Comparison of ENCODE assay signal across 17 mouse cellular contexts in genomic region chr12:79961076-79961475, GRCm38 (mm10).
DNase-seq lines count a peak whose midpoint lies in the region; ATAC-seq lines count a peak whose summit lies in the region.
"Had no signal": no experiment of that assay in that cellular context is flagged by ENCODE, and none has a peak within 500 bp of the region (broad histone marks: within the 10 kb centered on the region; RNA-seq: fewer than 3 reads in every experiment).

No protein-coding gene starts in this region.

- no peak overlapping the region for H3K4me2 ChIP-seq in midbrain, embryonic 16.5 days (ENCODE audit: low read length)
- H3K4me2 ChIP-seq: embryonic facial prominence, embryonic 12.5 days; forebrain, embryonic 13.5 days; heart, embryonic 13.5 days had no signal

- no peak for DNase-seq in frontal cortex, postnatal 14 days (ENCODE audit: low spot score in 2 of 2)
- no peak for DNase-seq in midbrain, embryonic 10.5 days (ENCODE audit: low spot score)
- no peak for DNase-seq in embryonic facial prominence, embryonic 10.5 days (ENCODE audit: low spot score)
- DNase-seq in left cerebral cortex, adult 8-10 months (ENCODE audit: low spot score in 2 of 2) = no peak
- DNase-seq: adrenal gland, adult 2 months; adrenal gland, postnatal 25 days; cerebellum, adult 2 months; cerebellum, postnatal 10 days; gastrocnemius, postnatal 14 days had no signal

- H3K27me3 ChIP-seq in midbrain, embryonic 10.5 days (ENCODE audit: low read depth, poor library complexity, severe bottlenecking) = peaks cover 23% of the 10 kb centered on the region
- H3K27me3 ChIP-seq in midbrain, embryonic 16.5 days (ENCODE audit: control insufficient read depth, insufficient read depth, low read depth, low read length) = no peaks in the 10 kb centered on the region
- 0 out of 2 replicates have a peak, but pooled peaks cover 6% of the 10 kb centered on the region for H3K27me3 ChIP-seq in embryonic facial prominence, embryonic 10.5 days (replicated peaks; ENCODE audit: low read depth, poor library complexity, severe bottlenecking)
- H3K27me3 ChIP-seq: embryonic facial prominence, embryonic 12.5 days; forebrain, embryonic 13.5 days; heart, embryonic 13.5 days had no signal

- 0 out of 2 replicates have a peak overlapping the region, but pooled peaks have one; percentile 33 for H3K27ac ChIP-seq in midbrain, embryonic 10.5 days (replicated peaks)
- no peak overlapping the region for H3K27ac ChIP-seq in midbrain, embryonic 16.5 days (ENCODE audit: low read length)
- H3K27ac ChIP-seq in embryonic facial prominence, embryonic 10.5 days (replicated peaks) = peak overlapping the region; percentile 19; the same call in 1 of the 2 replicates
- H3K27ac ChIP-seq: embryonic facial prominence, embryonic 12.5 days; forebrain, embryonic 13.5 days; heart, embryonic 13.5 days had no signal

- 96% methylated on average over 6 of the region's 6 CpGs for WGBS in midbrain, embryonic 10.5 days
- 99% methylated on average over 6 of the region's 6 CpGs for WGBS in midbrain, embryonic 16.5 days
- 92% methylated on average over 6 of the region's 6 CpGs for WGBS in embryonic facial prominence, embryonic 10.5 days

- no peaks in the 10 kb centered on the region for H3K36me3 ChIP-seq in midbrain, embryonic 10.5 days
- no peaks in the 10 kb centered on the region for H3K36me3 ChIP-seq in midbrain, embryonic 16.5 days (ENCODE audit: control insufficient read depth, insufficient read depth, low read length)
- no peaks in the 10 kb centered on the region for H3K36me3 ChIP-seq in embryonic facial prominence, embryonic 10.5 days (replicated peaks)
- H3K36me3 ChIP-seq: embryonic facial prominence, embryonic 12.5 days; heart, embryonic 13.5 days had no signal

- no peak overlapping the region for H3K4me3 ChIP-seq in midbrain, embryonic 10.5 days
- H3K4me3 ChIP-seq in midbrain, embryonic 16.5 days (ENCODE audit: low read depth, low read length) = no peak overlapping the region
- no peak overlapping the region for H3K4me3 ChIP-seq in embryonic facial prominence, embryonic 10.5 days
- H3K4me3 ChIP-seq: embryonic facial prominence, embryonic 12.5 days; forebrain, embryonic 13.5 days; heart, embryonic 13.5 days had no signal

- no peak overlapping the region for H3K9ac ChIP-seq in midbrain, embryonic 16.5 days (ENCODE audit: low read depth, low read length)
- H3K9ac ChIP-seq: embryonic facial prominence, embryonic 12.5 days; forebrain, embryonic 13.5 days; heart, embryonic 13.5 days had no signal

- peaks cover 44% of the 10 kb centered on the region for H3K4me1 ChIP-seq in midbrain, embryonic 10.5 days
- H3K4me1 ChIP-seq in midbrain, embryonic 16.5 days (ENCODE audit: control insufficient read depth, insufficient read depth, low read length) = peaks cover 10% of the 10 kb centered on the region
- H3K4me1 ChIP-seq in embryonic facial prominence, embryonic 10.5 days = peaks cover 54% of the 10 kb centered on the region

- peak; percentile 44; the same call in 1 of the 2 replicates for ATAC-seq in frontal cortex, adult (ENCODE audit: low TSS enrichment)
- ATAC-seq in midbrain, embryonic 16.5 days = no peak
- ATAC-seq: forebrain, embryonic 13.5 days; hindbrain, embryonic 16.5 days; inflammation-experienced regulatory T-cells, adult 6 months; intestine, postnatal 0 days had no signal

- no peaks in the 10 kb centered on the region for H3K9me3 ChIP-seq in midbrain, embryonic 10.5 days (replicated peaks)
- H3K9me3 ChIP-seq in midbrain, embryonic 16.5 days (replicated peaks; ENCODE audit: control insufficient read depth, low read length, poor library complexity, severe bottlenecking) = no peaks in the 10 kb centered on the region
- H3K9me3 ChIP-seq in embryonic facial prominence, embryonic 10.5 days = no peaks in the 10 kb centered on the region
- H3K9me3 ChIP-seq: embryonic facial prominence, embryonic 12.5 days; forebrain, embryonic 13.5 days; heart, embryonic 13.5 days had no signal
